Mouse (Mus musculus) heart, adult 10 weeks (tissue): Measurements from ENCODE around the gene Sorbs1. TPM values are rescaled to one million over a fixed set of nuclear protein-coding genes. Genes with fewer than 3 reads are reported as not detected.

Experiments
- polyA plus RNA-seq: library from polyadenylated mRNA; stranded (reverse); fragments of 350-450 nt; fragmentation: Illumina TruSeq; extraction: RNeasy Lipid Tissue Mini Kit (QIAGEN cat#74804); gene quantifications from one replicate; pipeline ENCODE4 v1.2.3, GENCODE M21; 2014; ENCODE audit warnings: low read depth, low replicate concordance

The Sorbs1 gene
- polyA plus RNA-seq = 530 TPM

GRCm38 (mm10) chr19:40513632-40514078 is at the start of gene Sorbs1:
Gene Sorbs1, minus strand, starts transcription at chr19:40513779.

DNA sequence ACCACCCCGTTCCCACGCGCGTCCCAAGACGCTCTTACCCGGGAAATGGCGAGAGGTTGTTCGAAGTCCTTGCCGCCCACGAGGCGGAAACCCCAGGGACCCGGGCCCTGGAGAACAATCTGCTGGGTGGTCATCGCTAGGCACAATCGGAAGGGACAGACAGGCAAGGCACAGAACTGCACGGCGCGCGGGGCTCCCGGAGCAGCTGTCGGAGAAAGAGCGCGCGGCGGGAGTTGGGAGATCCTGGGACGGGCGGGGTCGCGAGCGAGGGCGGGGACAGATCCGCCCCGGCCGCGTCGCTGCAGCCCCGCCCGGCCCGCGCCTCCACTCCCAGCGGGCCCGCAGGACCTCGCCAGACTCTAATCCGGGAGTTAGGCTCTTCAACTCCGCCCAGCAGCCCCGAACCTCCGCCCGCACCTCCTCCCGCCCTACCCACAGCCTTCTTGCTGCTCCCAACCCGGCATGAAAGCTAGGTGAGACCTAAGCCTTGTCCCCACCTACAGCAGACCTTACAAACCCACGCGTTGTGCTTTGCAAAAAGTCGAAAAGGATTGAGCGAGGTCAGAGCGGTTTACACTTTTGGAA is 242.2 kb downstream of the Sorbs1 start, which contains the start of gene Pdlim1:
Pdlim1 (minus strand) TSS at position 535 of the 585 bp plus-strand sequence.

Other genes with a start within 250 kb of the Sorbs1 start
- 86.6 TPM for gene Pdlim1, start 241.9 kb downstream of the Sorbs1 start, polyA plus RNA-seq
- gene Aldh18a1, start 74.7 kb upstream of the Sorbs1 start, polyA plus RNA-seq = 5.4 TPM
- gene Tctn3, start 98.5 kb upstream of the Sorbs1 start, polyA plus RNA-seq = 7.0 TPM
- gene Entpd1, start 98.6 kb upstream of the Sorbs1 start, polyA plus RNA-seq = 11.9 TPM
- gene Cc2d2b, start 235.0 kb upstream of the Sorbs1 start, polyA plus RNA-seq = not detected